Mouse (Mus musculus) lung, postnatal 10 days (tissue): ENCODE measurements at regions not wholly inside any gene's neighbourhood (a gene's known extent, or its start where the extent isn't known, plus 50 kb on each side); places are given as distances from the start of the nearest gene placed in this dataset.

ENCODE experiments used
- DNase-seq: peaks from one replicate; pipeline ENCODE4 v3.0.0; 2021

- DNase-seq: no peak
Observed at GRCm38 (mm10) chr8:76309200-76309599, 590.0 kb upstream of the Nr3c2 start.

- no peak for DNase-seq
Observed at GRCm38 (mm10) chr8:76328540-76328939, 570.7 kb upstream of the Nr3c2 start.

DNA sequence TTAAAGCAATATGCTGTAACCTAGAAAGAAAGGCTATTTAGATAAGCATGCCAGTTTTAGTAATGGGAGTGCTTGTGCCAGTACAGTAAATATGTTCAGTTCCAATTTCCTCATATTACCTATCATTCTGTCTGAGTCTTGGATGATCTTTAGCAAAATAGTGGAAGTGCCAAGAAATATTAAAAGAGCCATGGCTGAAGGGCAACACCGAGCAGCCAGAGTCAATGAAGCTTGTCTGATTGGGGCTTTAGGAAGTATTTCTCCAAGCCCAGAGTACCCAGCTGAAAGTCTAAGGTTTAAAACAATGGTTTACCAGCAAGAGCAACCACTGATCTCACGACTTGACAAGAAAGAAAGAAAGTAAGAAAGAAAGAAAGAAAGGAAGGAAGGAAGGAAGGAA lies 556.2 kb upstream of the Nr3c2 start:
- DNase-seq: no peak

DNA sequence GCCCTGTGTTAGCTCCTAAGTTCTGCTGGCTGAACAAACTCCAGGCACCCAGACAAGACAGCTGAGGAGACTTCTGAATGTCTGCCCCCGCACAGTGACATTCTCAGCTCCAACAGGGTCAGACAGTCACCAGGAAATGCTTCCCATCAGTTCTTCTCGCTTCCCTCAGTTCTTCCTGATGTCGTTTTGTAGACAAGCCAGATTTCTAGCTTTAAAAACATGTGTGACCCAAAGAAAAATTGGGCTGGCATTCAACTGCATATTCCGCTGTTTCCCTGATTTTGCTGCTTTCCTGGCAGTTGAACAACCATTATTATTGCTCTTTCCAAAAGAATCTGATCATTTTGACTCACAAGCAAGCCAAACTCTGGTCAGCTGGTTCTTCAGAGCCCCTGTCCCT lies 553.1 kb upstream of the Nr3c2 start:
- peak; percentile 2 for DNase-seq

DNA sequence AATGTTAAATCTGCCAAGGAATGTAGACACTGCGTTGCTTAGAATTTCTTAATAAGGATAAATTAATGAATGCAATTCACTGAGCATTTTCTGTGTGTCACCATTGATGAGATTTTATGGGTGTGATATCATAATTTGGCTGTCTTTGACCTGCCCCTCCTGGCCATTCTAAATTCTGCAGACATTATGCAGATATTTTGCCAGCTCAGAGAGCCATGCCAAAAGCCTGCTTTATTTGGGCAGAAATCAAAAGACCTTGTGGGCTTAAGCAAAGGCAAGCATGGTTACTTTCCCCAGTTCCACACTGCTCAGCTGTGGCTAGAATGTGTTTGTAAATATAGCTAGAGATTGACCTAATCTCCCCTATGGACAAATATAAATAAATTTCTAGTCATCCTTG lies 552.4 kb upstream of the Nr3c2 start:
- peak; percentile 6 for DNase-seq

- no peak for DNase-seq
Observed at GRCm38 (mm10) chr8:76374314-76374713, 524.9 kb upstream of the Nr3c2 start.

GRCm38 (mm10) chr8:76377711-76378110 lies 521.5 kb upstream of the Nr3c2 start:
- DNase-seq: no peak

GRCm38 (mm10) chr8:76381643-76382042 lies 517.6 kb upstream of the Nr3c2 start:
- DNase-seq: no peak

DNA sequence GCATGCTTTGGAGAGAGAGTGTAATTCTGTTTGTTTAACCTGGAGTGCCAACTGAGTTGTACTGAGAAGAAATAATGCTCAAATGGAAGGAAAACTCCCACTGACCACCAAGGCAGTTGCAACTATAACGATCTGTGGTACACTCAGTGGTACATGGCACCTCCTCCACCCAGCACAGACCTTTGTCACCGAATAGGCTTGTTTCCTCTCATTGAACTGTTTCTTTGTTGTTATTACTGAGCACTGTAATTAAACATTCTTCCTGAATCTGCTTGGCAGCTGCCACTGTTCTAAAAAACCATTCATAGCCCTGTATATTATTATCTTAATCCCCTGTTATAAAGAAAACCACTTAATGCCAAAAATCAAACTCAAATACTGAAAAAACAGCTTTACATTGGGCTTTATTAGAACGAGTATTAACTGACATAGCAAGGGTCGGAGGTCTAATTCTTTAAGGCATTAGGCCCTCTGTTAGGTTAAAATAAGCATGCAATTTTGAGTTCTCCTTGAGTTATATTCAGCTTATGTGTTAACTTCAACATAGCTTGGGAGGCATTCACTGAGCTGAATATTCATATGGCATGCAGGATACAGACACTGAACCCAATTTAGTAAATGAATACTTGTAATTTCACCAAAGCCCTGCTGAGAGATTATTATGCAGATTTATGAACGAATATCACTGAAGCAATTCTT lies 515.5 kb upstream of the Nr3c2 start:
- DNase-seq: no peak

- DNase-seq: no peak
Observed at GRCm38 (mm10) chr8:76384282-76384637, 515.0 kb upstream of the Nr3c2 start.

DNA sequence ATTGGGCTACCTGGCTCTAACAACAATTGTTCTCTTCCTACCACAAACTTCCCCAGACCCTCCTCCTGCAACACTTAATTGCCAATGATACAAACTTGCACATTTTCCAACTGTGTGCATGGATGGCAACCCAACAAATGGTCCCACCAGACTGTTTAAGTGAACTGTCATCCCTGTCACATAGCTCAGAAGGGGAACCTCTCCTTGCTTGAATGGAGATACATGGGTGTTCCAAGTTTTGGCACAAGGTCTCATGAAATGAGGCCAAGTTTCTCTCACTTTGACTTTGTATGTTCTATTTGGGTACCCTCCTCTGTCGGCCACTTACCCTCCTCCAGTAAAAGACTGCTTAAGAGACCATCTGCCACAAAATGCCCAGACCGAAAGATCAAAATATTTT lies 507.2 kb upstream of the Nr3c2 start:
- no peak for DNase-seq

GRCm38 (mm10) chr8:76422459-76422858 lies 476.8 kb upstream of the Nr3c2 start:
- no peak for DNase-seq

GRCm38 (mm10) chr8:76422861-76423532 lies 476.2 kb upstream of the Nr3c2 start:
- no peak for DNase-seq

DNA sequence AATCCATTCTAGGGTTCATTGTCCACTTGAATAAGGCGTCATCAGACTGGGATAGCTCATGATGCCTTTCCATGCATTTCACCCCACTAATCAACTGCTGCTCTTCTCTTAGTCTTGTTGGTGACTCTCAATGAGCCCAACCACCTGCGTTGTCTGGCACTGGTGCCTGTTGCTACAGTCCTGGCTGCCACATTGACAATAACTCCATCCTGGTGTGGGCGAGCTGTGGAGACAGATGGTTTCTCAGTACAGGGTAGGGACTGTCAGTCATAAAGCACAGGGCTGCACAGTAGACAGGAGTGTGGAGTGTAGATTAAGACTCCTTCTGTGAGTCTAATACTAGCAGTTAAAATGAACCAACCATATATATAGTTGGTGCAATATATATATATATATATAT lies 469.4 kb upstream of the Nr3c2 start:
- no peak for DNase-seq

GRCm38 (mm10) chr8:76432813-76433212 lies 466.4 kb upstream of the Nr3c2 start:
- no peak for DNase-seq

GRCm38 (mm10) chr8:76437951-76438350 lies 461.3 kb upstream of the Nr3c2 start:
- no peak for DNase-seq

DNA sequence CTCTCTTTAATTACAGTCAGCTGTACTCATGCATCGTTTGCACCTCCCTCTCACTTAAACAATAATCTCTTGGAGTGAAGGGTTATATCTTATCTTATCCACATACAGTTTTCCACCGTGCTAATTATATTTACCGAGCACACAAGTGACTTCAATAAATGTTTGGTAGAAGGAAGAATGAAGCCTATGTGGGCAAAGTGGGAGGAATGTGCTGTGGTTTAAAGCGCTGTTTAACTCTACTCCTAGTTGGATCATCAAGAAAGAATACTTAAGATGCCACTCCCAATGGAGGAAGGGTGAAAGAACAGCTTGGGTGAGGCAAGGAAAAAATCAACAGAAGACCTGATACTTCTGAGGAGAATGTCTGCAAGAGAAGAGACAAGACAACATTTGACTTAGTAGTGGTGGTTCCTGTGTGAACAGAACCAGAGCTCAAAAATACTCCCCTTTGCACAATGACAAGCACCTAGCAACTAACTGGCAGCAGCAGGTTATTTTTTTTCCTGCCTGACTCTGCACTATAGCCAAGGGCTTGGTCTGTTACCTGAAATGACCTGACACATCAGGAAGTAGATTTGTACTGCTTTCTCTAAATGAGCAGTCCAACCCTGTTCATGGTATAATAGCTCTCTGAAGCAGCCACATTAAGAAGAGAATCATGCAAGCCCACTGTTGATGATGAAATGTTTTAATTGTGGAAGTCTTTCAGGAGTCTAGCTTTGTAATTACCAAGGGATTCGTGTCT lies 424.6 kb upstream of the Nr3c2 start:
- no peak for DNase-seq

DNA sequence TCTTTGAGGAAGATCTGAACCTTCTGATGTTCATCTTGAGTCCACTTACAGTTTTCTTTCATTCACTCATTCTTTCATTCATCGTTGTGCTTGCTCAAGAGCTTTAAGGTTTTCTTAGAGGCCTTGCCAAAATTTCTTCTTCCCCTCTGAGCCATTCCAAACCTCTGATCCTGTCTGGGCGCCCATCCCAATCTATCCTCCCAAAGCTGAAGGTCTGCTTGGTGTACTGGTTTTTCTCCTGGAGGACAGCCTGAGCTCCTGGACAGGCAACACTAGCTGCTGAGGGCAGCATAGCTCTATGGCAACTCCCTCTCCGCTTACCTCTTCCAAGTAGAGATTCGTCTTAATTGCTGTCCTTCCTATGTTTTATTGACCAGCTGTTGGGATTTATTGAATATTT lies 420.3 kb upstream of the Nr3c2 start:
- DNase-seq: no peak

GRCm38 (mm10) chr8:76503621-76504020 lies 395.6 kb upstream of the Nr3c2 start:
- no peak for DNase-seq

DNA sequence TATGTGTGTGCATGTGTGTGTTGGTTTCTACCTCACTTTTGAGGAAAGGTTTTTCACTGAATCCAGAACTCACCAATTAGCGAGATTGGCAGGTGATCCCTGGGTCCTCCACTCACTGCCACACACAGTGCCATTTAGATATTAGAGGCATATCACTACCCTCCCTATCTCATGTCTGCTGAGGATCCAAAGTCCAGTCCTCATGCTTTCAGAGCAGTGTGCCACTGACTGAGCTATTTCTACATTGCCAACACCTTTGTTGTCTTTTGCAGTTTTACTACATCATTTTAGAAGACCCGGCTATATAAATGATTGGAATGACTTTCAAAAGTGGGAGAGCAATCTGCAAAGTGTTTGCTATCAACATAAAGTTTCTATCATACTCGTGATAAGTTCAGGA lies 392.0 kb upstream of the Nr3c2 start:
- no peak for DNase-seq

- no peak for DNase-seq
Observed at GRCm38 (mm10) chr8:76509201-76509600, 390.0 kb upstream of the Nr3c2 start.

DNA sequence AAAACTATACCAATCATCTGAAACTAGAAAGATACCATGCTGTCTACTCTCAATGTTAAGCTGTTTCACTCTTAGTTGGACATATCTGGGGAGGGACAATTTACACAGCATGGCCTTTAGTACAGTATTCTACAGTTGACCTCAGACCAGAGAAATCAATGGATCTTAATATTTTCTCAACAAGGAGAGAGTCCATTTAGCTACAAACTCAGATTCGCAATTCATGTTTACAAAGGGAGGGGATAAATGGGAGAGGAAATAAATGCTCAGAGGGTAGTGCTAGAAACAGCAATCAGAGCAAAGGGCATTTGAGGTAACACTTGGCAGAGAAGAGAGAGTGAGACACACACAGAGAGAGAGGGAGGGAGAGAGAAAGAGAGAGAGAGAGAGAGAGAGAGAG lies 385.1 kb upstream of the Nr3c2 start:
- no peak for DNase-seq

GRCm38 (mm10) chr8:76538806-76539480 lies 360.3 kb upstream of the Nr3c2 start:
- DNase-seq: no peak

DNA sequence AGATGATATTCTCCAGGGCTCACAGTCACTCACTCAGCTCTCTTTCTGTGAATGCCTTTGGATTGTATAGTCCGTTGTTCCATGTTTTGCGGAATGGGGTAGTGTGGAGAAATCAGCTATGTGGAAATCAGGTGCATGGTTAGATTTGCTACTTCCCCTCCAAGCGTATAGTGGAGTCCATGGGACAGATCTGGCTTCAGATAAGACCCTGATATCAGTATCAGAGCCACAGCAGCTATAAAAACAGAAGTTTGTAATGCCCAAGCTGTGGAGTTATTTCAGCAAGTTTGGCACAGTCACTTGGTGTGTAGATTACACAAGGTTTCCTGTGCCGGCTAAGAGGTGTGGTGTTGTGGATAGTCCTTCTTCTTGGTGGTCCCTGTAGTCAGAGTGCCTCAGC lies 359.6 kb upstream of the Nr3c2 start:
- no peak for DNase-seq
